In genomic region chr7:112208323-112209167, GRCm38 (mm10) we compare ENCODE assay signal across 11 mouse cellular contexts. TPM values are rescaled to one million over a fixed set of nuclear protein-coding genes. Genes with fewer than 3 reads are reported as not detected.
DNase-seq lines count a peak whose midpoint lies in the region; ATAC-seq and TF ChIP-seq lines count a peak whose summit lies in the region.
"Had no signal": no experiment of that assay in that cellular context is flagged by ENCODE, and none has a peak within 500 bp of the region (broad histone marks: within the 10 kb centered on the region; RNA-seq: fewer than 3 reads in every experiment).

No protein-coding gene starts in this region.

- H3K9me3 ChIP-seq in embryonic facial prominence, embryonic 13.5 days, result no peaks in the 10 kb centered on the region
- H3K9me3 ChIP-seq in embryonic facial prominence, embryonic 10.5 days, result no peaks in the 10 kb centered on the region
- H3K9me3 ChIP-seq in midbrain, embryonic 16.5 days (replicated peaks; ENCODE audit: control insufficient read depth, low read length, poor library complexity, severe bottlenecking), result no peaks in the 10 kb centered on the region
- no peaks in the 10 kb centered on the region for H3K9me3 ChIP-seq in forebrain, embryonic 12.5 days
- H3K9me3 ChIP-seq: limb, embryonic 13.5 days had no signal

- H3K4me3 ChIP-seq in embryonic facial prominence, embryonic 13.5 days, result no peak overlapping the region
- no peak overlapping the region for H3K4me3 ChIP-seq in embryonic facial prominence, embryonic 10.5 days
- no peak overlapping the region for H3K4me3 ChIP-seq in spleen, adult 2 months (ENCODE audit: extremely low read depth, insufficient read depth, insufficient read length)
- H3K4me3 ChIP-seq in midbrain, embryonic 16.5 days (ENCODE audit: low read depth, low read length), result no peak overlapping the region
- H3K4me3 ChIP-seq in forebrain, embryonic 12.5 days (replicated peaks), result no peak overlapping the region
- H3K4me3 ChIP-seq: limb, embryonic 13.5 days had no signal

- no peak for ATAC-seq in embryonic facial prominence, embryonic 13.5 days (ENCODE audit: insufficient number of reproducible peaks, insufficient read depth, low FRiP score, low TSS enrichment, low read depth)
- ATAC-seq in megakaryocyte, adult 5-6 weeks (ENCODE audit: poor library complexity, severe bottlenecking), result peak; percentile 20; the same call in 1 of the 2 replicates
- ATAC-seq in midbrain, embryonic 16.5 days, result no peak
- ATAC-seq in megakaryocyte-erythroid progenitor cell, adult 5-6 weeks (replicated peaks; ENCODE audit: low FRiP score, low TSS enrichment, poor library complexity, severe bottlenecking), result no peak
- ATAC-seq in forebrain, embryonic 12.5 days (ENCODE audit: low FRiP score), result no peak
- ATAC-seq: forebrain, embryonic 14.5 days had no signal

- H3K27ac ChIP-seq in embryonic facial prominence, embryonic 13.5 days, result peak overlapping the region; percentile 28; the same call in 1 of the 2 replicates
- no peak overlapping the region for H3K27ac ChIP-seq in embryonic facial prominence, embryonic 10.5 days (replicated peaks)
- H3K27ac ChIP-seq in spleen, adult 2 months (ENCODE audit: insufficient read depth, low read length), result 0 out of 2 replicates have a peak overlapping the region, but pooled peaks have one; percentile 12
- H3K27ac ChIP-seq in midbrain, embryonic 16.5 days (ENCODE audit: low read length), result no peak overlapping the region
- H3K27ac ChIP-seq in forebrain, embryonic 12.5 days, result no peak overlapping the region
- H3K27ac ChIP-seq: limb, embryonic 13.5 days had no signal

- H3K4me1 ChIP-seq in embryonic facial prominence, embryonic 13.5 days, result peaks cover 14% of the 10 kb centered on the region
- peaks cover 12% of the 10 kb centered on the region for H3K4me1 ChIP-seq in embryonic facial prominence, embryonic 10.5 days
- H3K4me1 ChIP-seq in spleen, adult 2 months (ENCODE audit: control insufficient read depth, insufficient read depth, insufficient read length), result peaks cover 13% of the 10 kb centered on the region; the same call in 1 of the 2 replicates
- peaks cover 5% of the 10 kb centered on the region for H3K4me1 ChIP-seq in midbrain, embryonic 16.5 days (ENCODE audit: control insufficient read depth, insufficient read depth, low read length)
- peaks cover 9% of the 10 kb centered on the region for H3K4me1 ChIP-seq in forebrain, embryonic 12.5 days

- no peak for TF ChIP-seq POLR2A in spleen, adult 2 months (IDR thresholded peaks at IDR 0.05; ENCODE audit: low read depth, low read length)

- no peak for TF ChIP-seq CTCF in spleen, adult 2 months (IDR thresholded peaks at IDR 0.05; ENCODE audit: extremely low read depth, insufficient read depth, insufficient read length, insufficient replicate concordance)

- H3K4me2 ChIP-seq in embryonic facial prominence, embryonic 13.5 days, result no peak overlapping the region
- H3K4me2 ChIP-seq in midbrain, embryonic 16.5 days (ENCODE audit: low read length), result no peak overlapping the region
- no peak overlapping the region for H3K4me2 ChIP-seq in forebrain, embryonic 12.5 days
- H3K4me2 ChIP-seq: limb, embryonic 13.5 days had no signal

- no peak overlapping the region for H3K9ac ChIP-seq in embryonic facial prominence, embryonic 13.5 days
- H3K9ac ChIP-seq in midbrain, embryonic 16.5 days (ENCODE audit: low read depth, low read length), result no peak overlapping the region
- no peak overlapping the region for H3K9ac ChIP-seq in forebrain, embryonic 12.5 days
- H3K9ac ChIP-seq: limb, embryonic 13.5 days had no signal

- H3K27me3 ChIP-seq in embryonic facial prominence, embryonic 13.5 days, result no peaks in the 10 kb centered on the region
- H3K27me3 ChIP-seq in embryonic facial prominence, embryonic 10.5 days (replicated peaks; ENCODE audit: low read depth, poor library complexity, severe bottlenecking), result no peaks in the 10 kb centered on the region
- no peaks in the 10 kb centered on the region for H3K27me3 ChIP-seq in spleen, adult 2 months (ENCODE audit: control insufficient read depth, insufficient read depth, low read length)
- no peaks in the 10 kb centered on the region for H3K27me3 ChIP-seq in midbrain, embryonic 16.5 days (ENCODE audit: control insufficient read depth, insufficient read depth, low read depth, low read length)
- no peaks in the 10 kb centered on the region for H3K27me3 ChIP-seq in forebrain, embryonic 12.5 days
- H3K27me3 ChIP-seq: limb, embryonic 13.5 days had no signal

- no peaks in the 10 kb centered on the region for H3K36me3 ChIP-seq in embryonic facial prominence, embryonic 13.5 days
- H3K36me3 ChIP-seq in embryonic facial prominence, embryonic 10.5 days (replicated peaks), result no peaks in the 10 kb centered on the region
- H3K36me3 ChIP-seq in spleen, adult 2 months (ENCODE audit: control insufficient read depth, insufficient read depth, low read length), result no peaks in the 10 kb centered on the region
- H3K36me3 ChIP-seq in midbrain, embryonic 16.5 days (ENCODE audit: control insufficient read depth, insufficient read depth, low read length), result no peaks in the 10 kb centered on the region
- H3K36me3 ChIP-seq in forebrain, embryonic 12.5 days (replicated peaks), result no peaks in the 10 kb centered on the region
- H3K36me3 ChIP-seq: limb, embryonic 13.5 days had no signal

- DNase-seq in embryonic facial prominence, embryonic 10.5 days (ENCODE audit: low spot score), result no peak
- DNase-seq in spleen, adult 2 months (ENCODE audit: low read depth in 1 of 2, low spot score in 2 of 2), result no peak
- no peak for DNase-seq in spleen, postnatal 36 days (ENCODE audit: low spot score in 2 of 2)

- 73% methylated on average over 10 of the region's 10 CpGs for WGBS in embryonic facial prominence, embryonic 13.5 days
- 76% methylated on average over 10 of the region's 10 CpGs for WGBS in embryonic facial prominence, embryonic 10.5 days
- 59% methylated on average over 10 of the region's 10 CpGs for WGBS in spleen, adult 2 months
- 78% methylated on average over 10 of the region's 10 CpGs for WGBS in midbrain, embryonic 16.5 days
- WGBS in forebrain, embryonic 12.5 days, result 80% methylated on average over 10 of the region's 10 CpGs

RNA-seq across cellular contexts. Expression of gene Mical2, which starts 17.1 kb away (rescaled TPM):
- polyA plus RNA-seq in embryonic facial prominence, embryonic 13.5 days (2015; fragmentation: Nextera tagmentation; extraction: Ambion mirVana), result 4.3 and 5.4 TPM in 2 replicates
- polyA plus RNA-seq in embryonic facial prominence, embryonic 10.5 days (2016; fragmentation: Nextera tagmentation; extraction: Ambion mirVana), result 1.2 and 1.4 TPM in 2 replicates
- polyA plus RNA-seq in spleen, adult 2 months (2012; rRNA removed), result 2.6 and 3.1 TPM in 2 replicates
- total RNA-seq in megakaryocyte, adult 5-6 weeks (2015), result 1.1 and 1.8 TPM in 2 replicates
- 0.69 and 1.1 TPM in 2 replicates for total RNA-seq in megakaryocyte, adult 5-6 weeks (2017)
- polyA plus RNA-seq in midbrain, embryonic 16.5 days (2015; fragmentation: Nextera tagmentation; extraction: Ambion mirVana), result 3.5 and 5.1 TPM in 2 replicates
- total RNA-seq in megakaryocyte-erythroid progenitor cell, adult 5-6 weeks (2014; fragmentation: Nextera tagmentation), result 0.59 TPM in 1 of 2 replicates, not detected in the other
- 0.27 and 0.47 TPM in 2 replicates for total RNA-seq in megakaryocyte-erythroid progenitor cell, adult 5-6 weeks (2017)
- 2.3 and 3.4 TPM in 2 replicates for polyA plus RNA-seq in forebrain, embryonic 12.5 days (2016; fragmentation: Nextera tagmentation; extraction: Ambion mirVana)
- total RNA-seq: CH12.LX had no signal

RNA-seq across cellular contexts. Expression of gene Dkk3, which starts 49.7 kb away (rescaled TPM):
- 43.9 and 67.9 TPM in 2 replicates for polyA plus RNA-seq in embryonic facial prominence, embryonic 13.5 days (2015; fragmentation: Nextera tagmentation; extraction: Ambion mirVana)
- 10.8 and 15.2 TPM in 2 replicates for polyA plus RNA-seq in embryonic facial prominence, embryonic 10.5 days (2016; fragmentation: Nextera tagmentation; extraction: Ambion mirVana)
- polyA plus RNA-seq in spleen, adult 2 months (2012; rRNA removed), result 2.1 and 2.9 TPM in 2 replicates
- total RNA-seq in megakaryocyte, adult 5-6 weeks (2015), result 0.16 TPM in 1 of 2 replicates, not detected in the other
- total RNA-seq in megakaryocyte, adult 5-6 weeks (2017), result not detected in 2 replicates
- 26.9 and 35.1 TPM in 2 replicates for polyA plus RNA-seq in midbrain, embryonic 16.5 days (2015; fragmentation: Nextera tagmentation; extraction: Ambion mirVana)
- total RNA-seq in megakaryocyte-erythroid progenitor cell, adult 5-6 weeks (2014; fragmentation: Nextera tagmentation), result not detected in 2 replicates
- total RNA-seq in megakaryocyte-erythroid progenitor cell, adult 5-6 weeks (2017), result not detected in 2 replicates
- 21.5 and 28.7 TPM in 2 replicates for polyA plus RNA-seq in forebrain, embryonic 12.5 days (2016; fragmentation: Nextera tagmentation; extraction: Ambion mirVana)

Comparison
In these comparisons a context has a peak if more than half of its experiments do, and no peak if none do; other contexts are left out.
1. H3K27ac ChIP-seq: peak in embryonic facial prominence, embryonic 13.5 days (single experiment) and spleen, adult 2 months (single experiment); none in embryonic facial prominence, embryonic 10.5 days (single experiment), midbrain, embryonic 16.5 days (single experiment) and forebrain, embryonic 12.5 days (single experiment).